Mouse (Mus musculus): ENCODE measurements around the gene Nepro. TPM values are rescaled to one million over a fixed set of nuclear protein-coding genes. Genes with fewer than 3 reads are reported as not detected.

The Nepro gene
- 15.4 and 17.1 TPM in 2 replicates for polyA plus RNA-seq (2016; fragmentation: Nextera tagmentation; extraction: Ambion mirVana)

DNA sequence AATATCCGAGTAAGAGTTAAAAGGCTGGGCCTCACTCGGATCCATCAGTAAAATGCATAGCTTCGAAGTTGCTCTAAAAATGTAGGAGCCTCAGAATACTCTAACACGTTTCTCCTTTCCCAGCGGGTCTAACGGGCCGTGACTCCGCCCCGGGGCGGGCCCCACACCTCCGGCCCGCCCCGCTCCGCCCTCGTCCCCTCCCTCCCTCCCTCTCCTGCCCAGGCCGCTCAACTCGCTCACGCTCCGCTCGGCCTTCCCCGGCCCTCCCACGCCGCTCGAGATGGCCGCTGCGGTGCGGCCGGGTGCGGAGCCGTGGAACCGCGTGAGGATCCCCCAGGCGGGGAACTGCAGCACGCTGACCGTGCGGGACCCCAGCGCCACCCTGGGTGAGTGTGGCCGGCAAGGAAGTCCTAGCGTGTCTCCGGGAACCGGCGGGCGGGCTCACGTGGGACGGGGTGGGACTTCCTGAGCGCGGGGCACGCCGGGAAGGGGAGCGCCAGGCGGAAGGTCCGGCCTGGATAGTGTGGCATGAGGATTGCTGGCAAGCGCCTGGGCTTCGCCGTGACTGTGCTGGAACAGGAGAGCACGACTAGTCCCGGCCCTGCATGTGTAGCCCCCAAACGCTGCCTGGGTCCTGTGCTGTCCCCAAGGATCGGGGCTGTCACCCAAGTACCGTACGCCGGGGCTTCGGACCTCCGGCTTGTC, at the start of gene Nepro:
TSS of gene Nepro (plus strand) at position 219 of the 705 bp plus-strand sequence.
- H3K9me3 ChIP-seq: no peaks in the 10 kb centered on the region
- WGBS: under 1% methylated on average over 64 of the region's 64 CpGs
- peak within 1 kb of the TSS; percentile 99 for H3K27ac ChIP-seq
- H3K4me1 ChIP-seq: peaks cover 25% of the 10 kb centered on the region
- H3K36me3 ChIP-seq (replicated peaks): peaks cover 34% of the 10 kb centered on the region
- H3K4me3 ChIP-seq: peak within 1 kb of the TSS; percentile 93
- peak; percentile 96 for DNase-seq (ENCODE audit: extremely low spot score, low spot score)
- H3K27me3 ChIP-seq (ENCODE audit: poor library complexity, severe bottlenecking): no peaks in the 10 kb centered on the region

DNA sequence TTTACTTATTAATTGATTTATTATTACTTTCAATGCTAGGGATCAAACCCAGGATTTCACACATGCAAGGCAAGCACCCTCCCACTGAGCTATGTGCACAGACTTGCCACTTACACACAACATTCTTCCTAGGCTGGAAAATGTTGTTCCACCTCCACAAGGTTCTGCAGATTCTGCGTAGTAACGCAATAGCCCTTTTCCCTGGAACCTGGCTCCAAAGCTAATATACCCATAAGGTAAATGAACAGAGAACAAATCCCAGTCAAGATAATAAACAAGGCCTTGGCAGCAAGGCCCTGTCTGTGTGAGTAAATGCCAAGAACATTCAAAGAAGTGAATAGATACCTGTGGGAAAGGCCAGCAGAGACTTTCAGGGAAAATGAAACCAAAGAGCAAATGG, 47.7 kb upstream of the Nepro start:
- Histone ChIP-seq H3K9me3 (no peaks in the 10 kb centered on the region), H3K4me3 (no peak overlapping the region), H3K36me3 (replicated peaks) (no peaks in the 10 kb centered on the region), H3K4me1 (peaks cover 66% of the 10 kb centered on the region), H3K27me3 (ENCODE audit: poor library complexity, severe bottlenecking) (peaks cover 21% of the 10 kb centered on the region), H3K27ac (peak overlapping the region; percentile 58)
- DNase-seq (ENCODE audit: extremely low spot score, low spot score): no peak
- 98% methylated on average over 2 of the region's 2 CpGs for whole genome bisulfite sequencing

DNA sequence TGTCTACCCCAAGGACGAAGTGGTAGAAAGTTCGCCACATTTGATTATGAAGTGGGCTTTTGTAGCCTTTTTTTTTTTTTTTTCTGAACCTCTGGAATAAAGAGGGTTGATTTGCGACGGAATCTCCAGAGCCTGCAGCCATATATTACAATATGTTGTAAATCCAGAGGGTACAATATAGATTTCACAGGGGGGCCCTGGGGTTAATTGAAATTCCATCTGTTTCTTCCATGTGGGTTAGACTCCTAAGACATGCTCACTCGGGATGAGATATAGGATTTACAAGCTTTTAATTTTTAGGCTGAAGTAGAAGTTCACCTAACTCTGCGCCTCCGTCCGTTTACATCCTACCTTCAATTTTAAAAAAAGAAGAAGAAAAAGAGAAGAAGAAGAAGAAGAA, 45.0 kb upstream of the Nepro start:
- Histone ChIP-seq H3K27ac (peak overlapping the region; percentile 89), H3K36me3 (replicated peaks) (peaks cover 11% of the 10 kb centered on the region), H3K4me1 (peaks cover 44% of the 10 kb centered on the region), H3K27me3 (ENCODE audit: poor library complexity, severe bottlenecking) (peaks cover 9% of the 10 kb centered on the region), H3K9me3 (peaks cover 13% of the 10 kb centered on the region), H3K4me3 (peak overlapping the region; percentile 26; the same call in 1 of the 2 replicates)
- 34% methylated on average over 8 of the region's 8 CpGs for WGBS
- DNase-seq (ENCODE audit: extremely low spot score, low spot score): no peak

DNA sequence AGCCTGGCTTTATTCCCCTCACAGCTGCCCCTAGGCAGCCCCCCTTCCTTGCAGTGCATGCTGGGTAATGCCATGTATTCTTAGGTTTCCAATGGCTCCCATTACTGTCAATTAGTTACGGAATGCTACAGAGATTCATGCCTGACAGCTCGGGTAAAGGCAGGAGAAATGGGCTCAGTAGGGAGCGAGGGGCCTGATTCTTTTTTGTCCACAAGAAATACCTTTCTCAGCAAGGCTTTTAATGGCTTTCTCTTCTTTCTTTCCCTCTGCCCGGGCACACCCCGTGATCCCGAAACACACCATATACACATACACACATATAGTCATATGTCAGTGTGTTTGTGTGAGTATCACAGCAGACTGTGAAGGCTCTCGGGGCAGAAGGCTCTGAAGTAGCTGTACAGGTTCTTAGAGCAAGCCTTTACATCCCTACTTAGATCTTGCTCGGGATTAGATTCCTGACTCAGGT, 44.6 kb upstream of the Nepro start:
- peaks cover 4% of the 10 kb centered on the region; the same call in 1 of the 2 replicates for H3K27me3 ChIP-seq (ENCODE audit: poor library complexity, severe bottlenecking)
- 12% methylated on average over 8 of the region's 8 CpGs for WGBS
- DNase-seq (ENCODE audit: extremely low spot score, low spot score): peak; percentile 72
- peak overlapping the region; percentile 89 for H3K27ac ChIP-seq
- peak overlapping the region; percentile 26; the same call in 1 of the 2 replicates for H3K4me3 ChIP-seq
- H3K36me3 ChIP-seq (replicated peaks): peaks cover 11% of the 10 kb centered on the region
- H3K9me3 ChIP-seq: peaks cover 13% of the 10 kb centered on the region
- H3K4me1 ChIP-seq: peaks cover 49% of the 10 kb centered on the region

DNA sequence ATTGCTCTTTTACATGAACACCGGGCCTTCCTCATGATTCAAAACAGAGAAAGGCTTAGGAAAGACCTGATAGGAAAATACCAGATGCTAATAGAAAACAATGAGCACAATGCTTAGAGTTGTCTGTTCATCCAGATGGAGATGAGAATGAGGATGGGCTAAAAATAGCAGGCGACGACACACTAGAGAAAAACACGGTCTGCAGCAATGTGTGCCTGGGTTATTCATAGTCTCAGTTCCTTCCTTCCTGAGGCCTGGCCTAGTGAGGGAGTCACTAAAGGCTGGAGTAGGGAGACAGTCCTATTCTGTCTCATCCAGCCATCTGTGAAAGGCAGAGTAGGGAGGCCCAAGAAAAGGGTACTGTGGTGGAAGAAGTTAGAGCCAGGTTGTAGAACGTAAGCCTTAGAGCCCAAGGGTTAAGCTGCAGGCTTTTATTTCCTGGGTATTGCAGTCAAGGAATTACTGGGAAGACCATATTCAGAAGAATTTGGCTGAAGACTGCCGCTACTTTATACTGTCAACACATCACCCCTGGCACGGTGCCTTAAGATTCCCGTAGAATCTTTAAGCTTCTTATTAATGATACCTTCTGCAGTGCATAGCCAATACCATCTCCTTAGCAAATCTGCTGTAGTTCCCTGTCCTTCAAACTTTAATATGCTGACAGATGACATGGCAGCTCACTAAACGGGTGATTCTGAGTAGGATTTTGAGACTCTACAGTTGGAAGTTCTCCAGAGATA, 43.2 kb upstream of the Nepro start:
- Histone ChIP-seq H3K36me3 (replicated peaks) (peaks cover 11% of the 10 kb centered on the region), H3K27ac (peak overlapping the region; percentile 89), H3K4me3 (no peak overlapping the region), H3K27me3 (ENCODE audit: poor library complexity, severe bottlenecking) (no peaks in the 10 kb centered on the region), H3K4me1 (peaks cover 62% of the 10 kb centered on the region), H3K9me3 (peaks cover 13% of the 10 kb centered on the region)
- no peak for DNase-seq (ENCODE audit: extremely low spot score, low spot score)
- 85% methylated on average over 9 of the region's 9 CpGs for WGBS

DNA sequence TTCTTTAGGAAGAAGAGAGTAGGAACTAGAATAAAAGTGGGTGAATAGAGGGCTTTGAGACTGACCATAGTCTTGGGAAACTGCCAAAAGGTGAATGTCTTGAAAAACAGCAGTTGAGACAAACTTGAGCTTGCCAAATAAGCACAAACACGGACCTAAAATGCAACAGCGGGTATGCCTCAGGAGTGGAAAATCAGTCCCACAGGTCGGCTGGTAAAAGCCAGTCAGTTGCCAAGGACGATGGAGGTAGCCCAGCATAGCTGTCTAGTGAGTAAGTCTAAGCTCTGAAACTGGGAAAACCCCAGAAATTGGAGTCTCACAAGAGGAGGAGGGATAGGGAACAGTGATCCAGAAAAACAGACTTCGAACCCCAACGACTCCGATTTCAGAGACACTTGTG, 39.5 kb upstream of the Nepro start:
- peak overlapping the region; percentile 90 for H3K27ac ChIP-seq
- WGBS: 82% methylated on average over 7 of the region's 7 CpGs
- no peak for DNase-seq (ENCODE audit: extremely low spot score, low spot score)
- H3K36me3 ChIP-seq (replicated peaks): peaks cover 11% of the 10 kb centered on the region
- H3K4me1 ChIP-seq: peaks cover 74% of the 10 kb centered on the region
- H3K4me3 ChIP-seq: no peak overlapping the region
- no peaks in the 10 kb centered on the region for H3K27me3 ChIP-seq (ENCODE audit: poor library complexity, severe bottlenecking)
- peaks cover 13% of the 10 kb centered on the region for H3K9me3 ChIP-seq

DNA sequence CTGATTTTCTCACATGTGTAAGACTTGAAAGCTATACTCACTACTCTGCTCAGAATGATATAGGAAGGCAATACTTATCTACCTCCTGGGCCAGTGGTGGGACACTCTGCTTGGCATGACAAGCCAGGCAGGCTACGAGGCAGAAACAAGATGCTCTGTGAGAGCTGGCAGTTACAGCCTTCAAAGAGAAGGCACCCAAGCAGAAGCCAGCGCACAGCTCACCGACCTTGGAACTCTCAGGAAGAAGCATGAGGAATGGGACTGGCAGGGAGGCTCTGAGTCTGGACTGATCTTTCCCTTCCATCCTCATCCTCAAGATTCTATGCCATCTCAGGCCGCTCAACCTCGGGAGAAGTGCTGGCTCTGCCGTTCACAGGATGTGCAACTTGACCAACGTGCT, 38.7 kb upstream of the Nepro start:
- 83% methylated on average over 7 of the region's 7 CpGs for WGBS
- Histone ChIP-seq H3K4me1 (peaks cover 74% of the 10 kb centered on the region), H3K36me3 (replicated peaks) (peaks cover 11% of the 10 kb centered on the region), H3K27ac (peak overlapping the region; percentile 90), H3K27me3 (ENCODE audit: poor library complexity, severe bottlenecking) (no peaks in the 10 kb centered on the region), H3K9me3 (peaks cover 13% of the 10 kb centered on the region), H3K4me3 (no peak overlapping the region)
- no peak for DNase-seq (ENCODE audit: extremely low spot score, low spot score)

DNA sequence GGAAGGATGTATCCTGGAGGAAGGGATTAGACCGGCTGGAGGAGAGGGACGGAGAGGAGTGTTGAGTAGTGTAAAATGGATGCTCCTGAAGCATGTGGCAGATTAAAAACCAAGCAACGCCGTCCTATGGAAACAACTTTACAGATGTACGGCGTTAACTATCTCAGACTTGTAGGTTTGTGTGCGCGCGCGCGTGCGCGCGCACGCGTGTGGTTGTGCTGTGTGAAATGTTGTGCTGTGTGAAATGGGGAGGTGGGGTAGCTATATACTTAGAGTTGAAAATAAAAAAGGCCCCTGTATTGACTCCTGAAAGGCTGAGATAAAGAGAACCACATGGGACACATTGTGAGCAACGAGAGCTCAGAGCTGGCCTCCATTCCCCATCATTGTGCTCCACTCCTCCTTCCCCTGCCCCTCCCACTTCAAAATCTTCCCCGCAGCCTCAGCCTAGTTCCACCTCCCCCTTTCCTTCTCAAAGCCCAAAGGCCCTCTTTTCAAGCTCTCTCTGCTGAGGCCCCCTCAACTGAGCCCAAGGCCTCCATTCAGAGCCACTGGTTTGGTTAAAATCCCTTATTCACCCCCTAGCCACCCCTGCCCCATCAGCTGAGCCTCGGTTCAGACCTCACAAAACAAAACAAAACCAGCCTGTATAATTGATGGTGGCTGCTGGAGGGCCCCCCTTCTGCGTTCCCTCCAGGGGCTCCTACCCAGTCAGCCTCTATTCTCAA, 36.9 kb upstream of the Nepro start:
- H3K4me3 ChIP-seq: peak overlapping the region; percentile 43
- H3K27ac ChIP-seq: peak overlapping the region; percentile 90
- peaks cover 79% of the 10 kb centered on the region for H3K4me1 ChIP-seq
- peaks cover 7% of the 10 kb centered on the region for H3K36me3 ChIP-seq (replicated peaks)
- no peak for DNase-seq (ENCODE audit: extremely low spot score, low spot score)
- 20% methylated on average over 20 of the region's 20 CpGs for WGBS
- H3K9me3 ChIP-seq: peaks cover 8% of the 10 kb centered on the region
- H3K27me3 ChIP-seq (ENCODE audit: poor library complexity, severe bottlenecking): peaks cover 9% of the 10 kb centered on the region; the same call in 1 of the 2 replicates

DNA sequence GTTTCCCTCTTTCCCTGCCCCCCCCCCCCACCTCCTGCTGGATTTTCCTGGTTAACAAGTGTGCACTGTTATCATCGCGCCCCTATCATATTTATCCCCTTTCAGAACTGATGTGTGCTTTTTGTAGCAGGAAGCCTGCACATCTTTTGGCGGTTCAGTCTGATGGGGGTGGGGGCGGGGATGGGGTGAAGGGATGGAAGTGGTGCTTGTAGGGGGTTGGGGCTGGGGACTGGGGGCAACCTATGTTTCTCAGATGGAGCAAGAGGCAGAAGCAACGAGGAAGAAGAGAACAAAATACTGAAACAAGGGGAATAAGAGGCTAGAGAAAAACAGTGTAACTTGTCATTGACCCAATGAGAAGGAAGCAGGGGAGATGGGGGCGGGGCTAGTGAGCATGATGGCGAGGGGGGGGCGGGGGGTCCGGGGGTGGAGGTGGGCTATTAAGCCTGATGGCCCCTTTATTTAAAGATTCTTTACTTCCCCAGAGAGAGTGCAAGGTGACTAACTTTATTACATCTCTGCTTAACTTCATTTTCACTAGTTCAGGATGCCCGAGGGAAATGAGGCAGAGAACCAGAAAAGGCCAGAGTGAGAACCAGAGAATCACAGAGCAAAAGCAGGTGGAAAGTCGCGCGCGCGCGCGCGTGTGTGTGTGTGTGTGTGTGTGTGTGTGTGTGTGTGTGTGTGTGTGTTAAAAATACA, 36.2 kb upstream of the Nepro start:
- DNase-seq (ENCODE audit: extremely low spot score, low spot score): peak; percentile 87
- Histone ChIP-seq H3K9me3 (peaks cover 1% of the 10 kb centered on the region; the same call in 1 of the 2 replicates), H3K27ac (peak overlapping the region; percentile 90), H3K4me3 (peak overlapping the region; percentile 43), H3K36me3 (replicated peaks) (no peaks in the 10 kb centered on the region), H3K4me1 (peaks cover 79% of the 10 kb centered on the region), H3K27me3 (ENCODE audit: poor library complexity, severe bottlenecking) (peaks cover 9% of the 10 kb centered on the region; the same call in 1 of the 2 replicates)
- 1% methylated on average over 18 of the region's 18 CpGs for WGBS

DNA sequence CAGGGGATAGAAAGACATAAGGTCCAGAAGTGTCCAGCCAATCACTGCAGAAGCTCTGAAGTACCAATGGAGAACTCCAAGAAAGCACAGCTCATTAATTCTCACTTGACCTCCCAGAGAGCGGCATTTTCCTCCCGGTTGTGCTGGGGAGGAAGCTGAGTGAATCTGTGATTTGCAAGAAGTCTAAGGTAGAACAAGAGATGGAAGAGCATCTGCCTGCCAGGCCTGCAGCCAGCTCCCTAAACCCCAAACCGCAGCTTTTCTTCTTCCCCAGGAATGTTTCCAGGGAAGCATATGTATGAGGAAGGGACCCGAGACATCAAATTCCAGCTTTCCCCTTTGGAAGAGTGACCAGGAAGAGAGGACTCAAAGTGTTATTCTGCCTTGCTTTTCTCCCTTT, 35.6 kb upstream of the Nepro start:
- H3K4me3 ChIP-seq: peak overlapping the region; percentile 43
- H3K27ac ChIP-seq: peak overlapping the region; percentile 90
- H3K27me3 ChIP-seq (ENCODE audit: poor library complexity, severe bottlenecking): peaks cover 9% of the 10 kb centered on the region; the same call in 1 of the 2 replicates
- peaks cover 79% of the 10 kb centered on the region for H3K4me1 ChIP-seq
- H3K36me3 ChIP-seq (replicated peaks): no peaks in the 10 kb centered on the region
- 2% methylated on average over 4 of the region's 4 CpGs for WGBS
- DNase-seq (ENCODE audit: extremely low spot score, low spot score): peak; percentile 62
- H3K9me3 ChIP-seq: no peaks in the 10 kb centered on the region

DNA sequence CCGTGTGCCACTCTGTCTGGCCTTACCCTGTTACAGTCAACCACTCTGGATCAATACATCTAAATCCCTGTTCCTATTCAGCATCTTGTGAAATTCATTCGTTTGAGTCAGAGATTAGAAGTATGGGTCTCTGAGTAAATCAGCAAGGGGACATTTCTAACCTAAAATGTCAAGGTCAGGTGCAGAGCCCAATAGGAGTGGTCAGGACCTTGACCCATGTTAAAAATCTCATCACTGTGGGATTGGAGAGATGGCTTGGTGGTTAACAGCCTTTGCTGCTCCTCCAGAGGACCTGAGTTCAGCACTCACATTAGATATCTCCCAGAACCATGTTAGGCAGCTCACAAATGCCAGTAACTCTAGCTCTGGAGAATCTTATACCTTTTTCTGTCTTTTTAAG, 33.6 kb upstream of the Nepro start:
- 76% methylated on average over 2 of the region's 2 CpGs for WGBS

DNA sequence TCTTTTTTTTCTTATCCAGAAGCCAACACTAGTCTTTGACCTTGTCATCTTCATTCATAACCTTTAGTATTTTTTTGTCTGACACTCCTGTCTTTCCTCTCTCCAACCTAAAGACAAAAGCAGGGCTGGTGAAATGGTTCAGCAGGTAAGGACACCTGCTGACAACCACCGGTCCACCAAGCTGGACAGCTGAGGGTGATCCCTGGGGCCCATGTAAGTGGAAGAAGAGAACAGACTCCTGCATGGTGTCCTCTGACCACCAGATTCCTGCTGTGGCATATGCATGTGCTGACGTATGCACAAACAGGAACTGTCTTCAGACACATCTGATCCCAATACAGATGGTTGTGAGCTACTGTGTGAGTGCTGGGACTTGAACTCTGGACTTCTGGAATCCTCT, 33.0 kb upstream of the Nepro start:
- Histone ChIP-seq H3K27ac (peak overlapping the region; percentile 56; the same call in 1 of the 2 replicates), H3K4me1 (peaks cover 67% of the 10 kb centered on the region), H3K4me3 (no peak overlapping the region), H3K27me3 (ENCODE audit: poor library complexity, severe bottlenecking) (peaks cover 9% of the 10 kb centered on the region; the same call in 1 of the 2 replicates), H3K36me3 (replicated peaks) (no peaks in the 10 kb centered on the region), H3K9me3 (no peaks in the 10 kb centered on the region)
- DNase-seq (ENCODE audit: extremely low spot score, low spot score): no peak
- WGBS: 77% methylated on average over 2 of the region's 2 CpGs

More for the DNA sequence above, 33.6 kb upstream of the Nepro start:
- Histone ChIP-seq H3K36me3 (replicated peaks) (no peaks in the 10 kb centered on the region), H3K27ac (peak overlapping the region; percentile 53; the same call in 1 of the 2 replicates), H3K9me3 (no peaks in the 10 kb centered on the region), H3K4me3 (no peak overlapping the region), H3K27me3 (ENCODE audit: poor library complexity, severe bottlenecking) (peaks cover 9% of the 10 kb centered on the region; the same call in 1 of the 2 replicates), H3K4me1 (peaks cover 67% of the 10 kb centered on the region)
- no peak for DNase-seq (ENCODE audit: extremely low spot score, low spot score)

All from forebrain, embryonic 10.5 days (tissue).